Mouse (Mus musculus) liver, embryonic 13.5 days (tissue): ENCODE results near the gene Rhcg. TPM values are rescaled to one million over a fixed set of nuclear protein-coding genes. Genes with fewer than 3 reads are reported as not detected.

Source experiments
- ATAC-seq: fragments of 200-750 bp; cut with Nextera tagmentation; 2 replicates; pipeline ENCODE4 v1.8.0; 2017; ENCODE audit warnings: low read depth, mild to moderate bottlenecking, moderate number of reproducible peaks, moderate library complexity
- DNase-seq: peaks from one replicate; pipeline ENCODE4 v3.0.0; 2022
- H3K27ac ChIP-seq: fragments of 300-500 bp; sonication (generic); 2 replicates; pipeline ENCODE4 v1.5.1; 2015; ENCODE audit warnings: moderate library complexity, mild to moderate bottlenecking, inconsistent platforms
- H3K27me3 ChIP-seq: fragments of 300-500 bp; sonication (generic); 2 replicates; pipeline ENCODE4 v1.6.1; 2015; ENCODE audit warnings: mild to moderate bottlenecking, inconsistent platforms
- H3K36me3 ChIP-seq: fragments of 300-500 bp; sonication (generic); 2 replicates; pipeline ENCODE4 v1.6.1; 2015; ENCODE audit warnings: mild to moderate bottlenecking, inconsistent platforms
- H3K4me1 ChIP-seq: fragments of 300-500 bp; sonication (generic); replicated peaks from 2 replicates; pipeline ENCODE4 v1.6.1; 2015; ENCODE audit warnings: inconsistent platforms
- H3K4me2 ChIP-seq: fragments of 300-500 bp; sonication (generic); 2 replicates; pipeline ENCODE4 v1.6.1; 2015; ENCODE audit warnings: inconsistent platforms, mild to moderate bottlenecking, moderate library complexity
- H3K4me3 ChIP-seq: fragments of 300-500 bp; sonication (generic); replicated peaks from 2 replicates; pipeline ENCODE4 v1.5.1; 2015; ENCODE audit warnings: mild to moderate bottlenecking, inconsistent platforms
- H3K9ac ChIP-seq: fragments of 300-500 bp; sonication (generic); 2 replicates; pipeline ENCODE4 v1.6.1; 2015; ENCODE audit warnings: mild to moderate bottlenecking, inconsistent platforms
- H3K9me3 ChIP-seq: fragments of 300-500 bp; sonication (generic); replicated peaks from 2 replicates; pipeline ENCODE4 v1.6.1; 2016; ENCODE audit warnings: inconsistent platforms
- WGBS: fragments of 180-500 bp; shearing (Covaris S2); methylation state at CpG from one replicate; pipeline ENCODE4 v1.1.7; 2015; ENCODE audit not compliant: insufficient replicate concordance; 5-methylcytosine and 5-hydroxymethylcytosine counted together
- polyA plus RNA-seq: library from polyadenylated mRNA; unstranded; fragments of >200 nt; fragmentation: Nextera tagmentation; extraction: Ambion mirVana; gene quantifications from 2 replicates; pipeline ENCODE4 v1.2.1, GENCODE M21; 2015

The Rhcg gene
- 0.09 TPM in 1 of 2 replicates, not detected in the other for polyA plus RNA-seq

GRCm38 (mm10) chr7:79617418-79617817, at the start of gene Rhcg:
Gene Rhcg (minus strand): TSS chr7:79617657.
- no peak within 1 kb of the TSS for H3K4me3 ChIP-seq
- H3K4me2 ChIP-seq, result 0 out of 2 replicates have a peak within 1 kb of the TSS, but pooled peaks have one; percentile 14
- DNase-seq, result no peak
- no peaks in the 10 kb centered on the region for H3K4me1 ChIP-seq
- no peak for ATAC-seq
- H3K27ac ChIP-seq, result no peak within 1 kb of the TSS
- no peaks in the 10 kb centered on the region for H3K36me3 ChIP-seq
- no peaks in the 10 kb centered on the region for H3K9me3 ChIP-seq
- WGBS, result 10% methylated on average over 33 of the region's 33 CpGs
- no peak within 1 kb of the TSS for H3K9ac ChIP-seq
- peaks cover 69% of the 10 kb centered on the region for H3K27me3 ChIP-seq

GRCm38 (mm10) chr7:79666690-79667089, 49.2 kb upstream of the Rhcg start:
- peaks cover 80% of the 10 kb centered on the region for H3K36me3 ChIP-seq
- peaks cover 30% of the 10 kb centered on the region for H3K4me1 ChIP-seq
- no peak for ATAC-seq
- H3K9ac ChIP-seq, result no peak overlapping the region
- H3K27me3 ChIP-seq, result no peaks in the 10 kb centered on the region
- no peak overlapping the region for H3K4me2 ChIP-seq
- H3K4me3 ChIP-seq, result no peak overlapping the region
- no peak overlapping the region for H3K27ac ChIP-seq
- H3K9me3 ChIP-seq, result no peaks in the 10 kb centered on the region
- DNase-seq, result no peak

DNA sequence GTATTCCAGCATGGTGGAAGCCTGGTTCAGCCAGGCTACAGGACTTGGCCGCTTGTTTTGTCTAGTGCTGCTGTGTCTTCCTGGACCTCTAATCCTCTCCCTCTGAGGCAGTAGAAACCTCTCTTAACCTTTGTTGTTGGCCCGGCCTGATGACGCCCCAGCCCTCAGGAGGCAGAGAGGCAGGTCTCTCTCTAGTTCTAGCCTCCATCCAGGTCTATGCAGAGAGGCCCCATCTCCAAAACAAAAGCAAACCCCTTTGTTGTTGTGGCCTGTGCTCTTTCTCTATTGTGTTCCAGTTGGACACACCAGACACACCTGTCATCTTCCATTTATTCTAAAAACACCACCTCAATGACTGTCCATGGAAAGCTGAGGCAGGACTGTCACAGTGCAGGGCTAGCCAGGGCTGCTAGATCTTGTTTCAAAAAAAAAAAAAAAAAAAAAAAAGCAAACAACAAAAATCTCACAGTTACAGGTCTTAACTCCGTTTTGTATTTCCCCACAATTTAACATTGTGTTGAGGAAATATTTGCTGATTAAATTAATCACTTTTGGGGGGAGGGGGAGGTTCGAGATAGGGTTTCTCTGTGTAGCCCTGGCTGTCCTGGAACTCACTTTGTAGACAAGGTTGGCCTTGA, 43.9 kb upstream of the Rhcg start:
- Histone ChIP-seq H3K9me3 (no peaks in the 10 kb centered on the region), H3K27me3 (no peaks in the 10 kb centered on the region), H3K4me1 (peaks cover 41% of the 10 kb centered on the region), H3K4me3 (peak overlapping the region; percentile 93), H3K9ac (peak overlapping the region; percentile 91), H3K4me2 (peak overlapping the region; percentile 87), H3K27ac (no peak overlapping the region; the same call in 1 of the 2 replicates), H3K36me3 (peaks cover 30% of the 10 kb centered on the region)
- ATAC-seq (no peak), DNase-seq (no peak)
- 7% methylated on average over 5 of the region's 5 CpGs for WGBS

GRCm38 (mm10) chr7:79660291-79661150, 43.1 kb upstream of the Rhcg start:
- H3K27ac ChIP-seq, result peak overlapping the region; percentile 60
- ATAC-seq (peak; percentile 30), DNase-seq (no peak)
- H3K27me3 ChIP-seq, result no peaks in the 10 kb centered on the region
- no peaks in the 10 kb centered on the region for H3K9me3 ChIP-seq
- peak overlapping the region; percentile 91 for H3K9ac ChIP-seq
- peak overlapping the region; percentile 93 for H3K4me3 ChIP-seq
- peaks cover 23% of the 10 kb centered on the region for H3K36me3 ChIP-seq
- WGBS, result under 1% methylated on average over 73 of the region's 73 CpGs
- H3K4me1 ChIP-seq, result peaks cover 41% of the 10 kb centered on the region
- peak overlapping the region; percentile 87 for H3K4me2 ChIP-seq

- Histone ChIP-seq H3K4me3 (peak within 1 kb of the TSS; percentile 93), H3K4me2 (peak within 1 kb of the TSS; percentile 87), H3K9me3 (no peaks in the 10 kb centered on the region), H3K27ac (peak within 1 kb of the TSS; percentile 60), H3K4me1 (peaks cover 41% of the 10 kb centered on the region), H3K27me3 (no peaks in the 10 kb centered on the region), H3K36me3 (peaks cover 16% of the 10 kb centered on the region), H3K9ac (peak within 1 kb of the TSS; percentile 91)
- 1% methylated on average over 39 of the region's 39 CpGs for WGBS
- ATAC-seq (peak; percentile 98), DNase-seq (peak; percentile 98)
These were observed 42.3 kb upstream of the Rhcg start, which contains the start of gene Ticrr for GRCm38 (mm10) chr7:79659578-79660290. Gene Ticrr (plus strand): TSS chr7:79660196.

DNA sequence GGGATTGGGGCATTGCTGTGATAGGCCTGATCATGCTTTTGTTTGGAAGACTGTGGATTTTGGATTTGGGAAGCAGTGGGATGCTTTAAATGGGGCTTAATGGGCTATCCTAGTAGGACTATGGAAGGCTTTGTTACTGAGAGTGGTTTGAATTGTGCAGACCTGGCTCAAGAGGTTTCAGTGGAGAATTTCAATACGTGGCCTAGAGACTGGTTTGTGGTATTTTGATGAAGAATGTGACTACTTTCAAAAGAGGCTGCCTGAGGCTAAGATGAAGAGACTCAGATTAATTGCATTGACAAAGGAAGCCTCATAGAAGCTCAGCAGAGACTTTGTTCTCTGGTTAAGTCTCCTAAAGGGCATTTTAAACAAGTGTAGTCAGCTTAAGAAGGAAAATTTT, 37.1 kb upstream of the Rhcg start:
- no peaks in the 10 kb centered on the region for H3K36me3 ChIP-seq
- DNase-seq (no peak), ATAC-seq (no peak)
- 45% methylated on average over 1 of the region's 1 CpGs for WGBS
- no peak overlapping the region for H3K9ac ChIP-seq
- H3K4me1 ChIP-seq, result peaks cover 10% of the 10 kb centered on the region
- no peak overlapping the region for H3K4me3 ChIP-seq
- no peaks in the 10 kb centered on the region for H3K9me3 ChIP-seq
- no peak overlapping the region for H3K4me2 ChIP-seq
- no peaks in the 10 kb centered on the region; the same call in 1 of the 2 replicates for H3K27me3 ChIP-seq
- H3K27ac ChIP-seq, result no peak overlapping the region

- no peaks in the 10 kb centered on the region for H3K9me3 ChIP-seq
- no peaks in the 10 kb centered on the region for H3K36me3 ChIP-seq
- DNase-seq (no peak), ATAC-seq (no peak)
- H3K27ac ChIP-seq, result no peak overlapping the region
- no peak overlapping the region for H3K4me2 ChIP-seq
- H3K4me3 ChIP-seq, result no peak overlapping the region
- peaks cover 7% of the 10 kb centered on the region for H3K4me1 ChIP-seq
- H3K9ac ChIP-seq, result no peak overlapping the region
- no peaks in the 10 kb centered on the region; the same call in 1 of the 2 replicates for H3K27me3 ChIP-seq
- WGBS, result 68% methylated on average over 1 of the region's 1 CpGs
These were observed 36.7 kb upstream of the Rhcg start for GRCm38 (mm10) chr7:79654185-79654584.

GRCm38 (mm10) chr7:79649005-79649404, 31.5 kb upstream of the Rhcg start:
- H3K27ac ChIP-seq, result no peak overlapping the region
- WGBS, result 8% methylated on average over 3 of the region's 3 CpGs
- no peak overlapping the region for H3K9ac ChIP-seq
- H3K27me3 ChIP-seq, result peaks cover 5% of the 10 kb centered on the region
- no peak overlapping the region for H3K4me2 ChIP-seq
- H3K4me1 ChIP-seq, result no peaks in the 10 kb centered on the region
- DNase-seq (peak; percentile 13), ATAC-seq (no peak)
- no peaks in the 10 kb centered on the region for H3K36me3 ChIP-seq
- no peaks in the 10 kb centered on the region for H3K9me3 ChIP-seq
- H3K4me3 ChIP-seq, result no peak overlapping the region

GRCm38 (mm10) chr7:79647233-79647632, 29.8 kb upstream of the Rhcg start:
- WGBS, result 65% methylated on average over 3 of the region's 3 CpGs

DNA sequence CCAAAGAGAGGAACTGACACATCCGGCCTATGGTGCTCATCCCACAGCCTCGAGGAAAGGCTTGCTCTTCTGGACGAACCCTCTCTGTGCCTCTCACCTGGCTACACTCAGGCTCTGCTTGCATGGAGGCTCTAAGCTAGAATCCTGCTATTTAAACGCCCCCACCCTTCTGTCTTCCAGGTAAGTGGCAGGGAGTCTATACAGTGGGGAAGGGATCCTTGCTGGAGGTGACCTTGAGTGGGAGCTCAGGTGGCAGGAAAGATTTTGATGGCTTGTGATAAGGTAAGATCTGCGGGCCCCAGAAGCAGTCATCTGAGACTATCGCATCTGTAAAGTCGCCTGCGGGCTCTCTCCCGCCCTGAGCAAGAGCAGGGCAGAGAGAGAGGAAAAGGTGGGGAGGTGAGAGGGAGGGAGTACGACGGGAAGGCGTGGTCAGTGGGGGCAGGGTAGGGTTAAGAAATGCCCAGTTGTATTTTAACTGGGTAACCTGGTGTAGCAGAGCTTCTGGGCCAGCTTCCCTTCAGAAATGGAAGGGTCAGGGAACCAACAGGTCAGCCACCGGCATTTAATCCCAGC, 14.4 kb upstream of the Rhcg start:
- 19% methylated on average over 13 of the region's 13 CpGs for WGBS
- no peak for ATAC-seq
- no peak overlapping the region for H3K4me2 ChIP-seq

More at GRCm38 (mm10) chr7:79647233-79647632, 29.8 kb upstream of the Rhcg start:
- Histone ChIP-seq H3K27ac (no peak overlapping the region), H3K4me1 (no peaks in the 10 kb centered on the region), H3K27me3 (peaks cover 5% of the 10 kb centered on the region), H3K36me3 (no peaks in the 10 kb centered on the region), H3K4me3 (no peak overlapping the region), H3K9me3 (no peaks in the 10 kb centered on the region), H3K4me2 (no peak overlapping the region), H3K9ac (no peak overlapping the region)
- DNase-seq (no peak), ATAC-seq (no peak)

More for the DNA sequence above, 14.4 kb upstream of the Rhcg start:
- no peak for DNase-seq
- H3K27me3 ChIP-seq, result peaks cover 10% of the 10 kb centered on the region; the same call in 1 of the 2 replicates
- H3K9ac ChIP-seq, result no peak overlapping the region
- H3K4me1 ChIP-seq, result no peaks in the 10 kb centered on the region
- H3K27ac ChIP-seq, result no peak overlapping the region
- no peak overlapping the region for H3K4me3 ChIP-seq
- H3K36me3 ChIP-seq, result no peaks in the 10 kb centered on the region
- no peaks in the 10 kb centered on the region for H3K9me3 ChIP-seq
